Mouse (Mus musculus) MEL (cell line): Measurements from ENCODE around the gene Ppm1e. TPM values are rescaled to one million over a fixed set of nuclear protein-coding genes. Genes with fewer than 3 reads are reported as not detected.

Source experiments
- DNase-seq: peaks from one replicate; pipeline ENCODE4 v3.0.0; 2011; ENCODE audit warnings: low read depth, low spot score
- H3K27ac ChIP-seq: 2 replicates; pipeline ENCODE4 v1.5.1; 2012; ENCODE audit warnings: low read depth, mild to moderate bottlenecking, control low read depth, low read length, moderate library complexity; ENCODE audit not compliant: control insufficient read depth
- H3K27me3 ChIP-seq, 2 experiments: fragments of 150-350 bp in 1 of 2; sonication (generic) in 1 of 2; 2 replicates each; pipeline ENCODE4 v1.6.1; 2012; ENCODE audit warnings: low read length in 2 of 2, mild to moderate bottlenecking in 2 of 2, improper control_type of control experiment in 1 of 2, moderate library complexity in 1 of 2; ENCODE audit not compliant: insufficient read depth in 2 of 2, control insufficient read depth in 1 of 2
- H3K36me3 ChIP-seq, 2 experiments: 2 replicates each; pipeline ENCODE4 v1.6.1; 2012 to 2014; ENCODE audit warnings: low read length in 2 of 2, improper control_type of control experiment in 1 of 2, inconsistent platforms in 1 of 2, mild to moderate bottlenecking in 1 of 2; ENCODE audit not compliant: insufficient read depth in 2 of 2, control insufficient read depth in 1 of 2
- H3K4me1 ChIP-seq, 2 experiments: fragments of 150-350 bp in 1 of 2; sonication (generic) in 1 of 2; 2 replicates each; pipeline ENCODE4 v1.6.1; 2012; ENCODE audit warnings: low read length in 2 of 2, improper control_type of control experiment in 1 of 2, mild to moderate bottlenecking in 1 of 2; ENCODE audit not compliant: insufficient read depth in 2 of 2, control insufficient read depth in 1 of 2
- H3K4me3 ChIP-seq, 2 experiments: fragments of 150-350 bp in 1 of 2; sonication (generic) in 1 of 2; 2 replicates each; pipeline ENCODE4 v1.5.1; 2012; ENCODE audit warnings: low read depth in 2 of 2, low read length in 2 of 2, mild to moderate bottlenecking in 2 of 2, moderate library complexity in 2 of 2, control low read depth in 1 of 2, improper control_type of control experiment in 1 of 2; ENCODE audit not compliant: control insufficient read depth in 1 of 2, insufficient read depth in 1 of 2
- H3K79me2 ChIP-seq: 2 replicates; pipeline ENCODE4 v1.6.1; 2012; ENCODE audit warnings: mild to moderate bottlenecking, low read length, moderate library complexity; ENCODE audit not compliant: control insufficient read depth, poor library complexity, insufficient read depth
- H3K9ac ChIP-seq: 2 replicates; pipeline ENCODE4 v1.6.1; 2012; ENCODE audit warnings: low read depth, mild to moderate bottlenecking, control low read depth, low read length, moderate library complexity; ENCODE audit not compliant: control insufficient read depth, poor library complexity, severe bottlenecking
- H3K9me3 ChIP-seq: fragments of 150-350 bp; sonication (generic); replicated peaks from 2 replicates; pipeline ENCODE4 v1.6.1; 2012; ENCODE audit warnings: mild to moderate bottlenecking, low read length, improper control_type of control experiment, moderate library complexity; ENCODE audit not compliant: insufficient read depth
- BHLHE40 ChIP-seq: IDR thresholded peaks from 2 replicates; pipeline ENCODE4 v1.6.1; 2012; ENCODE audit warnings: low read depth, mild to moderate bottlenecking, inconsistent platforms, low read length, improper control_type of control experiment, borderline replicate concordance
- CHD2 ChIP-seq: IDR thresholded peaks from 2 replicates; pipeline ENCODE4 v1.6.1; 2011; ENCODE audit warnings: low read length, improper control_type of control experiment
- CTCF ChIP-seq, 3 experiments: IDR thresholded peaks in 2 of 3; conservative IDR thresholded peaks in 1 of 3; 2 replicates each; pipeline ENCODE4 v1.5.1; 2011 to 2012; ENCODE audit warnings: low read length in 3 of 3, low read depth in 2 of 3, mild to moderate bottlenecking in 2 of 3, improper control_type of control experiment in 1 of 3, inconsistent platforms in 1 of 3, mixed read lengths in 1 of 3, moderate library complexity in 1 of 3; ENCODE audit not compliant: control insufficient read depth in 1 of 3, insufficient read depth in 1 of 3, poor library complexity in 1 of 3, severe bottlenecking in 1 of 3
- E2F4 ChIP-seq: IDR thresholded peaks from 2 replicates; pipeline ENCODE4 v1.6.1; 2011; ENCODE audit warnings: low read depth, low read length, improper control_type of control experiment, borderline replicate concordance
- ETS1 ChIP-seq: IDR thresholded peaks from 2 replicates; pipeline ENCODE4 v1.6.1; 2012; ENCODE audit warnings: low read depth, mild to moderate bottlenecking, inconsistent platforms, low read length, improper control_type of control experiment, moderate library complexity
- GABPA ChIP-seq: IDR thresholded peaks from 2 replicates; pipeline ENCODE4 v1.6.1; 2012; ENCODE audit warnings: low read depth, mild to moderate bottlenecking, inconsistent platforms, low read length, improper control_type of control experiment, moderate library complexity
- GATA1 ChIP-seq: IDR thresholded peaks from 2 replicates; pipeline ENCODE4 v1.6.1; 2011; ENCODE audit warnings: low read depth, low read length, improper control_type of control experiment
- HCFC1 ChIP-seq: IDR thresholded peaks from 2 replicates; pipeline ENCODE4 v1.6.1; 2012; ENCODE audit warnings: low read depth, mild to moderate bottlenecking, inconsistent platforms, low read length, improper control_type of control experiment, moderate library complexity
- KAT2A ChIP-seq: conservative IDR thresholded peaks from 2 replicates; pipeline ENCODE4 v1.6.1; 2012; ENCODE audit warnings: low read depth, low read length, improper control_type of control experiment, inconsistent platforms
- MAX ChIP-seq: IDR thresholded peaks from 2 replicates; pipeline ENCODE4 v1.6.1; 2011; ENCODE audit warnings: low read length, improper control_type of control experiment
- MAZ ChIP-seq: IDR thresholded peaks from 2 replicates; pipeline ENCODE4 v1.6.1; 2012; ENCODE audit warnings: low read depth, mild to moderate bottlenecking, inconsistent platforms, low read length, improper control_type of control experiment
- MEF2A ChIP-seq: IDR thresholded peaks from 2 replicates; pipeline ENCODE4 v1.6.1; 2014; ENCODE audit warnings: low read depth, mild to moderate bottlenecking, inconsistent platforms, low read length, improper control_type of control experiment; ENCODE audit not compliant: poor library complexity, insufficient replicate concordance, severe bottlenecking; ENCODE audit errors: extremely low read depth
- MYC ChIP-seq: IDR thresholded peaks from 2 replicates; pipeline ENCODE4 v1.6.1; 2011; ENCODE audit warnings: low read depth, mild to moderate bottlenecking, low read length, improper control_type of control experiment, moderate library complexity
- NRF1 ChIP-seq: IDR thresholded peaks from 2 replicates; pipeline ENCODE4 v1.6.1; 2014; ENCODE audit warnings: low read depth, mild to moderate bottlenecking, inconsistent platforms, low read length, improper control_type of control experiment, moderate library complexity; ENCODE audit not compliant: poor library complexity, insufficient read depth, severe bottlenecking
- POLR2A ChIP-seq, 2 experiments: IDR thresholded peaks; 2 replicates each; pipeline ENCODE4 v1.6.1; 2011 to 2012; ENCODE audit warnings: low read length in 2 of 2, mild to moderate bottlenecking in 2 of 2, control low read depth in 1 of 2, improper control_type of control experiment in 1 of 2, low read depth in 1 of 2, moderate library complexity in 1 of 2; ENCODE audit not compliant: control insufficient read depth in 1 of 2, insufficient read depth in 1 of 2, poor library complexity in 1 of 2
- POLR2AphosphoS2 ChIP-seq: IDR thresholded peaks from 2 replicates; pipeline ENCODE4 v1.6.1; 2011; ENCODE audit warnings: low read length, improper control_type of control experiment
- SIN3A ChIP-seq: IDR thresholded peaks from 2 replicates; pipeline ENCODE4 v1.6.1; 2012; ENCODE audit warnings: low read length, improper control_type of control experiment, inconsistent platforms
- SMC3 ChIP-seq: IDR thresholded peaks from 2 replicates; pipeline ENCODE4 v1.6.1; 2011; ENCODE audit warnings: low read depth, low read length, improper control_type of control experiment
- TAL1 ChIP-seq: IDR thresholded peaks from 2 replicates; pipeline ENCODE4 v1.6.1; 2012; ENCODE audit warnings: mild to moderate bottlenecking, inconsistent platforms, low read length, moderate library complexity, mixed read lengths
- UBTF ChIP-seq: IDR thresholded peaks from 2 replicates; pipeline ENCODE4 v1.6.1; 2012; ENCODE audit warnings: low read depth, mild to moderate bottlenecking, inconsistent platforms, low read length, improper control_type of control experiment, moderate library complexity, borderline replicate concordance; ENCODE audit not compliant: insufficient read depth
- USF2 ChIP-seq, 2 experiments: IDR thresholded peaks; 2 replicates each; pipeline ENCODE4 v1.6.1; 2011 to 2012; ENCODE audit warnings: improper control_type of control experiment in 2 of 2, low read length in 2 of 2, borderline replicate concordance in 1 of 2, inconsistent platforms in 1 of 2, low read depth in 1 of 2, mild to moderate bottlenecking in 1 of 2; ENCODE audit not compliant: insufficient read depth in 1 of 2
- ZC3H11A ChIP-seq: IDR thresholded peaks from 2 replicates; pipeline ENCODE4 v1.6.1; 2012; ENCODE audit warnings: low read depth, mild to moderate bottlenecking, inconsistent platforms, low read length, improper control_type of control experiment
- ZKSCAN1 ChIP-seq: IDR thresholded peaks from 2 replicates; pipeline ENCODE4 v1.6.1; 2012; ENCODE audit warnings: low read depth, mild to moderate bottlenecking, inconsistent platforms, low read length, improper control_type of control experiment, moderate library complexity
- ZMIZ1 ChIP-seq: IDR thresholded peaks from 2 replicates; pipeline ENCODE4 v1.6.1; 2012; ENCODE audit warnings: low read depth, mild to moderate bottlenecking, inconsistent platforms, low read length, improper control_type of control experiment, moderate library complexity
- polyA plus RNA-seq, 2 experiments: library from polyadenylated mRNA; stranded (reverse) in 1 of 2; unstranded in 1 of 2; fragments of >175 nt in 1 of 2; fragments of >200 nt in 1 of 2; gene quantifications; 2 replicates each; pipeline versions ENCODE4 v1.2.1 to v1.2.4; 2012; ENCODE audit warnings: low replicate concordance in 2 of 2, low read depth in 1 of 2; ENCODE audit not compliant: insufficient read length in 2 of 2, insufficient read depth in 1 of 2, missing spikeins in 1 of 2
- total RNA-seq: library from RNA; depleted of rRNA; stranded (reverse); fragments of 300-350 nt; gene quantifications from 2 replicates; pipeline ENCODE4 v1.2.3, GENCODE M21; 2012

Ppm1e gene
- total and polyA plus RNA-seq, 3 experiments, result 1.3 to 2.8 TPM; not detected in 1

- Histone ChIP-seq H3K27me3 (no peaks in the 10 kb centered on the region), H3K36me3 (no peaks in the 10 kb centered on the region; a peak in 1 of 4 replicates)
Measured at GRCm38 (mm10) chr11:87233377-87233776, 125.4 kb downstream of the Ppm1e start.

DNA sequence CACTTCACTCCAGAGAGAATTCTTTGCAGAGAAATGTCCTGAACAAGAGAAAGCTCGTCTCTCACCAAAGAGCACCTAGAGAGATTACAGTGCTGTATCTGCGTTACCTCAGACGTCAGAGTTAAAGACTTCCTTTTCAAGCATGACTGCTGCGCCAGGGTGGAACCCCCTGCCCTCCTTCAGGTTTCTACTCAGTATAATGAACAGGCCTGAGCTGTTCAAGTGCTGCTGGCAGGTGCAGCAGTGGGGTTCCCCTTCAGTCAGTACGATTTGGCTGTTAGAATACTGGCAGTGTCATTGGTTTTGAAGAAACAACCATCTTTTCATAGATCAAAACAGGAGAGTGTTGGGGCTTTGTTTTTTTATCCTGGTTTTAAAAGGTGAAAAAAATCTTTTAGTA lies 131.8 kb downstream of the Ppm1e start:
- no peak for TF ChIP-seq GATA1
- no peak for TF ChIP-seq UBTF
- TF ChIP-seq TAL1, result no peak
- TF ChIP-seq MAX, result no peak
- no peak for TF ChIP-seq KAT2A
- TF ChIP-seq E2F4, result no peak
- TF ChIP-seq ETS1, result no peak
- no peak for TF ChIP-seq MYC
- TF ChIP-seq MEF2A, result no peak
- TF ChIP-seq POLR2A (IDR thresholded peaks at IDR 0.05; ENCODE audit: control insufficient read depth in 1 of 2, insufficient read depth in 1 of 2, low read depth in 1 of 2, low read length in 2 of 2, poor library complexity in 1 of 2), result no peak
- TF ChIP-seq BHLHE40, result no peak
- no peak for TF ChIP-seq CTCF (IDR thresholded peaks at IDR 0.05 in 2 of 3, conservative IDR thresholded peaks at IDR 0.05 in 1 of 3; ENCODE audit: control insufficient read depth in 1 of 3, insufficient read depth in 1 of 3, low read depth in 2 of 3, low read length in 3 of 3, poor library complexity in 1 of 3, severe bottlenecking in 1 of 3)
- no peak for TF ChIP-seq NRF1
- TF ChIP-seq ZC3H11A, result no peak
- no peak for TF ChIP-seq HCFC1
- TF ChIP-seq SMC3, result no peak
- no peak for TF ChIP-seq ZMIZ1
- TF ChIP-seq ZKSCAN1, result no peak
- no peak for TF ChIP-seq MAZ
- TF ChIP-seq, all 39 proteins: peak for 0
- DNase-seq, result no peak
- no peak overlapping the region for H3K4me3 ChIP-seq

More at GRCm38 (mm10) chr11:87233377-87233776, 125.4 kb downstream of the Ppm1e start:
- no peak for DNase-seq
- Histone ChIP-seq H3K4me1 (no peaks in the 10 kb centered on the region), H3K79me2 (no peaks in the 10 kb centered on the region), H3K27ac (no peak overlapping the region), H3K9me3 (no peaks in the 10 kb centered on the region), H3K4me3 (no peak overlapping the region), H3K9ac (no peak overlapping the region)
- no peak for TF ChIP-seq CHD2
- TF ChIP-seq SIN3A, result no peak
- no peak for TF ChIP-seq ZKSCAN1
- no peak for TF ChIP-seq POLR2AphosphoS2
- no peak for TF ChIP-seq USF2 (IDR thresholded peaks at IDR 0.05; ENCODE audit: borderline replicate concordance in 1 of 2, insufficient read depth in 1 of 2, low read depth in 1 of 2, low read length in 2 of 2)
- TF ChIP-seq GABPA, result no peak

More for the DNA sequence above, 131.8 kb downstream of the Ppm1e start:
- Histone ChIP-seq H3K4me1 (no peaks in the 10 kb centered on the region), H3K9me3 (no peaks in the 10 kb centered on the region), H3K27ac (no peak overlapping the region), H3K36me3 (peaks cover 0 to 2% of the 10 kb centered on the region in 2 experiments; a peak in 1 of 4 replicates), H3K9ac (no peak overlapping the region), H3K27me3 (no peaks in the 10 kb centered on the region), H3K79me2 (no peaks in the 10 kb centered on the region)
